Mouse (Mus musculus) A20 (cell line): Measurements from ENCODE around the gene Mcm5.

ENCODE experiments used
- DNase-seq: peaks from one replicate; pipeline ENCODE4 v3.0.0-alpha.2; 2011; ENCODE audit warnings: low read depth, low spot score

Gene Mcm5

GRCm38 (mm10) chr8:75157471-75158230, 48.3 kb downstream of the Mcm5 start:
- DNase-seq = no peak

- no peak for DNase-seq
Measured at GRCm38 (mm10) chr8:75169363-75169762, 60.0 kb downstream of the Mcm5 start.

- no peak for DNase-seq
Measured at GRCm38 (mm10) chr8:75172009-75172685, 62.8 kb downstream of the Mcm5 start.
